Mouse (Mus musculus) stomach, embryonic 16.5 days (tissue): Measurements from ENCODE around the gene Nell2. TPM values are rescaled to one million over a fixed set of nuclear protein-coding genes. Genes with fewer than 3 reads are reported as not detected.

Source experiments
- ATAC-seq: fragments of 200-750 bp; cut with Nextera tagmentation; 2 replicates; pipeline ENCODE4 v1.8.0; 2017; ENCODE audit warnings: moderate number of reproducible peaks, moderate TSS enrichment; ENCODE audit not compliant: insufficient read depth, low FRiP score
- H3K27ac ChIP-seq: fragments of 300-500 bp; sonication (generic); 2 replicates; pipeline ENCODE4 v1.5.1; 2014; ENCODE audit warnings: low read length
- H3K27me3 ChIP-seq: fragments of 300-500 bp; sonication (generic); 2 replicates; pipeline ENCODE4 v1.6.1; 2014; ENCODE audit warnings: low read length, control low read depth, mixed read lengths; ENCODE audit not compliant: control insufficient read depth, insufficient read depth
- H3K36me3 ChIP-seq: fragments of 300-500 bp; sonication (generic); 2 replicates; pipeline ENCODE4 v1.6.1; 2014; ENCODE audit warnings: low read length; ENCODE audit not compliant: control insufficient read depth, insufficient read depth
- H3K4me1 ChIP-seq: fragments of 300-500 bp; sonication (generic); 2 replicates; pipeline ENCODE4 v1.6.1; 2014; ENCODE audit warnings: low read length, control low read depth, mixed read lengths; ENCODE audit not compliant: control insufficient read depth, insufficient read depth
- H3K4me2 ChIP-seq: fragments of 300-500 bp; sonication (generic); 2 replicates; pipeline ENCODE4 v1.6.1; 2014; ENCODE audit warnings: low read depth, low read length, mixed read lengths
- H3K4me3 ChIP-seq: fragments of 300-500 bp; sonication (generic); replicated peaks from 2 replicates; pipeline ENCODE4 v1.5.1; 2014; ENCODE audit warnings: mild to moderate bottlenecking, low read length
- H3K9ac ChIP-seq: fragments of 300-500 bp; sonication (generic); 2 replicates; pipeline ENCODE4 v1.6.1; 2014; ENCODE audit warnings: low read length
- H3K9me3 ChIP-seq: fragments of 300-500 bp; sonication (generic); replicated peaks from 2 replicates; pipeline ENCODE4 v1.6.1; 2016; ENCODE audit warnings: low read length, control low read depth; ENCODE audit not compliant: control insufficient read depth
- WGBS: fragments of 180-500 bp; shearing (Covaris S2); extraction: QIAGEN DNeasy Blood & Tissue Kit; methylation state at CpG from one replicate; pipeline ENCODE4 v1.1.7; 2014; 5-methylcytosine and 5-hydroxymethylcytosine counted together
- polyA plus RNA-seq: library from polyadenylated mRNA; unstranded; fragments of >200 nt; fragmentation: Nextera tagmentation; extraction: Ambion mirVana; gene quantifications from 2 replicates; pipeline ENCODE4 v1.2.1, GENCODE M21; 2015

Nell2 gene
- polyA plus RNA-seq, 1 experiment from 2014 or later: 12.0 TPM

- H3K27me3 ChIP-seq: no peaks in the 10 kb centered on the region
- H3K36me3 ChIP-seq: no peaks in the 10 kb centered on the region
- H3K9me3 ChIP-seq: no peaks in the 10 kb centered on the region
- no peak overlapping the region for H3K4me3 ChIP-seq
- 83% methylated on average over 10 of the region's 10 CpGs for WGBS
- H3K4me1 ChIP-seq: no peaks in the 10 kb centered on the region
- H3K4me2 ChIP-seq: no peak overlapping the region
- no peak overlapping the region for H3K27ac ChIP-seq
- no peak overlapping the region for H3K9ac ChIP-seq
- ATAC-seq: no peak
Measured at GRCm38 (mm10) chr15:95137018-95137810, 391.1 kb downstream of the Nell2 start.

GRCm38 (mm10) chr15:95135926-95136609 lies 392.3 kb downstream of the Nell2 start:
- Histone ChIP-seq H3K27me3 (no peaks in the 10 kb centered on the region), H3K27ac (no peak overlapping the region), H3K36me3 (no peaks in the 10 kb centered on the region), H3K9me3 (no peaks in the 10 kb centered on the region), H3K4me3 (no peak overlapping the region), H3K4me2 (no peak overlapping the region), H3K9ac (no peak overlapping the region), H3K4me1 (no peaks in the 10 kb centered on the region)
- 90% methylated on average over 17 of the region's 17 CpGs for WGBS
- ATAC-seq: 0 out of 2 replicates have a peak, but pooled peaks have one; percentile 37

DNA sequence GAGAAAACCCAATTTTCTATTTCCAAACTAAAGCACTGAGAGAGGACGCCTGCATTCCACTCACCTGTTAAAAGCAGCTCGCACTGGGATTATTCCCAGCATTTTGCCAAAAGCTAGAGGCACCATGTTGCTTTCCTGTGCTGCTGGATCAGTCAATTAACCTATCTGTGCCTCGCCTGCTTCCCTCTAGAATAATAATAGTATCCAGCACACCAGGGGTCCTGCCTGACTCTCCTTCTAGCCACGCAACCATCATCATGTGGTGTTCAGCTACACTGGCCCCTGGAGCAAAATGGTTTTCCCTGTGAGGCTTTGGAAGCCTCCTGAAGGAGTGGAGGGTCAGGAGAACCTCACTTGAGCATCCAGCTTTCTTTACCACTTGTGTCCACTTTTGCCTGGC lies 397.0 kb downstream of the Nell2 start:
- no peak overlapping the region for H3K27ac ChIP-seq
- H3K36me3 ChIP-seq: no peaks in the 10 kb centered on the region
- no peaks in the 10 kb centered on the region for H3K27me3 ChIP-seq
- H3K4me2 ChIP-seq: no peak overlapping the region
- ATAC-seq: no peak
- H3K9ac ChIP-seq: no peak overlapping the region
- H3K9me3 ChIP-seq: no peaks in the 10 kb centered on the region
- H3K4me3 ChIP-seq: no peak overlapping the region
- 77% methylated on average over 4 of the region's 4 CpGs for WGBS
- H3K4me1 ChIP-seq: no peaks in the 10 kb centered on the region

DNA sequence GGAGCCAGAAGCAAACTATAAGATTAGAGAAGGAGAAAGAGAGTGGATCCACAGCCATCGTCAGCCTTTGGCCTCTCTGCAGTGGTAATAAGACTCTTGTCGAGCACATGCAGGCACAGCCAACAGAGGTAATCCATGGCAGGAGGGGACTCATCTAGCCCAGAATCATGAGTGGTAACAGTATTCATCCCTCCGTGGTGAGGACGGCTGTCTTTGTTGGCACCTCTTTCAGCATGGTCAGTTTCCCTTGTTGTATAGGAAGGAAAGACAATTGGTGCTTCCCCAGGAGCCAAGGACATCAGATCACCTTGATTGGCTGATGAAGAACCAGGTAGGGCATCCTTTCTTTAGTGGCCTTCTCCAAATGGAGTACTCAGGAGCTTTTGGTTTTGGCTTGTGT lies 419.7 kb downstream of the Nell2 start:
- H3K9ac ChIP-seq: no peak overlapping the region
- H3K27ac ChIP-seq: no peak overlapping the region
- H3K4me1 ChIP-seq: no peaks in the 10 kb centered on the region
- no peaks in the 10 kb centered on the region for H3K9me3 ChIP-seq
- no peak overlapping the region for H3K4me3 ChIP-seq
- ATAC-seq: no peak
- no peaks in the 10 kb centered on the region for H3K36me3 ChIP-seq
- H3K27me3 ChIP-seq: no peaks in the 10 kb centered on the region
- H3K4me2 ChIP-seq: no peak overlapping the region
- 91% methylated on average over 4 of the region's 4 CpGs for WGBS

DNA sequence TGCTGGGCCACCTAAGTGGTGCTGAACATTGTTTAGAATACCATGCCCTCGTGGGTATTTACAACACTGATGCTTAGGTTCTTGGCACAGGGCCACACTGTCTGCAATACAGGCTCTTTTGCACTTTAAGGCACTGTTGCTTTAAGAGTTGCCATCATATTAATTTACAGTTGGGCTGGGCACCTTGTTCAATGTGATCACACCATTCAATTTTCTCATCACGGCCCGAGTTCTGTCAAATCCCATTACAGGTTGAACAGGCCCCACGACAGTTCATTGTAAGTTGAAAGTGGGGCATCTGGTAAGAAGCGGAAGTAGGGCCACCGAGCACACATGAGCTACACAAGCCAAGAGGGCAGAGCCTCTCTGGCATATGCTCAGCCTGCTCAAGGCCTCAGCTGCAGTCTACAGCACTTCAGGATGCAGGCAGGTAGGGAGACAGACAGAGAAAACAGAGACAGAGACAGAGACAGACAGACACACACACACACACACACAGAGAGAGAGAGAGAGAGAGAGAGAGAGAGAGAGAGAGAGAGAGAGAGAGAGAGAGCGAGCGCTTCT lies 421.0 kb downstream of the Nell2 start:
- Histone ChIP-seq H3K27me3 (no peaks in the 10 kb centered on the region), H3K4me2 (no peak overlapping the region), H3K9ac (no peak overlapping the region), H3K4me3 (no peak overlapping the region), H3K4me1 (no peaks in the 10 kb centered on the region), H3K36me3 (no peaks in the 10 kb centered on the region), H3K9me3 (no peaks in the 10 kb centered on the region), H3K27ac (no peak overlapping the region)
- no peak for ATAC-seq
- 63% methylated on average over 8 of the region's 8 CpGs for WGBS

- Histone ChIP-seq H3K27me3 (no peaks in the 10 kb centered on the region), H3K9me3 (no peaks in the 10 kb centered on the region), H3K4me1 (no peaks in the 10 kb centered on the region), H3K4me2 (no peak overlapping the region), H3K9ac (no peak overlapping the region), H3K27ac (no peak overlapping the region), H3K4me3 (no peak overlapping the region), H3K36me3 (no peaks in the 10 kb centered on the region)
- ATAC-seq: no peak
Measured at GRCm38 (mm10) chr15:95101522-95101921, 426.8 kb downstream of the Nell2 start.

GRCm38 (mm10) chr15:95100133-95100532 lies 428.2 kb downstream of the Nell2 start:
- H3K4me2 ChIP-seq: no peak overlapping the region
- ATAC-seq: no peak
- H3K4me1 ChIP-seq: no peaks in the 10 kb centered on the region
- no peak overlapping the region for H3K27ac ChIP-seq
- H3K27me3 ChIP-seq: no peaks in the 10 kb centered on the region
- H3K4me3 ChIP-seq: no peak overlapping the region
- no peak overlapping the region for H3K9ac ChIP-seq
- no peaks in the 10 kb centered on the region for H3K36me3 ChIP-seq
- WGBS: 91% methylated on average over 7 of the region's 7 CpGs
- H3K9me3 ChIP-seq: no peaks in the 10 kb centered on the region

GRCm38 (mm10) chr15:95085962-95086361 lies 442.4 kb downstream of the Nell2 start:
- no peaks in the 10 kb centered on the region for H3K27me3 ChIP-seq
- no peaks in the 10 kb centered on the region for H3K36me3 ChIP-seq
- 64% methylated on average over 7 of the region's 7 CpGs for WGBS
- H3K4me1 ChIP-seq: no peaks in the 10 kb centered on the region
- ATAC-seq: no peak
- no peak overlapping the region for H3K9ac ChIP-seq
- no peak overlapping the region for H3K4me3 ChIP-seq
- H3K4me2 ChIP-seq: no peak overlapping the region
- no peak overlapping the region for H3K27ac ChIP-seq
- H3K9me3 ChIP-seq: no peaks in the 10 kb centered on the region

DNA sequence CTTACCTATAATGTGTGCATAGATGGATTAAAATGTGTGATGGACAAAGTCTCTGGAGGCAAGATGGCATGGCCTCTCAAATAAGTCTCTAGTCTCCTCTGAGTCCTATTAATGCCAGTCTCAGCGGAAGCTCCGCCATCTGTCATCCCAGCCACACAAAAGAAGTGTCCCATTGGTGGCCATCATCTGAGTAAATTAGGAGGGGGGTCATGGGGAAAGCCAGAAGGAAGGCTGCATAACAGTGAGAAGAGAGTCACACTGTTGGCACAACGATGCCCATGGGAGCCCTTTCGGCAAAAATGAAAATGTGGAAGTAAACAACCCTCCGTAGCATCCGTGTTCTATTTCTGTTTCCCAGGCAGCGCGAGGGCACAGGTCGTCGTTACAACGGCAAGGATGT lies 446.7 kb downstream of the Nell2 start:
- Histone ChIP-seq H3K4me1 (no peaks in the 10 kb centered on the region), H3K36me3 (no peaks in the 10 kb centered on the region), H3K9ac (no peak overlapping the region), H3K9me3 (no peaks in the 10 kb centered on the region), H3K4me2 (no peak overlapping the region), H3K27me3 (no peaks in the 10 kb centered on the region), H3K4me3 (no peak overlapping the region), H3K27ac (no peak overlapping the region)
- 91% methylated on average over 11 of the region's 11 CpGs for WGBS
- ATAC-seq: no peak
